Mouse (Mus musculus) right cerebral cortex, postnatal 25 days (tissue): ENCODE measurements at regions not wholly inside any gene's neighbourhood (a gene's known extent, or its start where the extent isn't known, plus 50 kb on each side); places are given as distances from the start of the nearest gene placed in this dataset.

ENCODE experiments used
- DNase-seq: peaks from one replicate; pipeline ENCODE4 v3.0.0; 2022

- DNase-seq: no peak
These were observed 53.7 kb upstream of the Foxb1 start for GRCm38 (mm10) chr9:69814432-69814831.

GRCm38 (mm10) chr9:69823179-69823966, 62.6 kb upstream of the Foxb1 start:
- DNase-seq: peak; percentile 7

GRCm38 (mm10) chr9:69828428-69828827, 67.7 kb upstream of the Foxb1 start:
- no peak for DNase-seq

GRCm38 (mm10) chr9:69835396-69835795, 74.7 kb upstream of the Foxb1 start:
- no peak for DNase-seq

- DNase-seq: no peak
These were observed 78.5 kb upstream of the Foxb1 start for GRCm38 (mm10) chr9:69839198-69839597.

- DNase-seq: no peak
These were observed 84.0 kb upstream of the Foxb1 start for GRCm38 (mm10) chr9:69844712-69845111.

GRCm38 (mm10) chr9:69845210-69845609, 84.5 kb upstream of the Foxb1 start:
- DNase-seq: no peak

- DNase-seq: no peak
These were observed 95.9 kb upstream of the Foxb1 start for GRCm38 (mm10) chr9:69856621-69857020.

- DNase-seq: no peak
These were observed 97.9 kb upstream of the Foxb1 start for GRCm38 (mm10) chr9:69858619-69859018.

- no peak for DNase-seq
These were observed 109.4 kb upstream of the Foxb1 start for GRCm38 (mm10) chr9:69870182-69870581.

GRCm38 (mm10) chr9:69886351-69886750, 102.9 kb upstream of the Bnip2 start:
- no peak for DNase-seq

GRCm38 (mm10) chr9:69898016-69898415, 91.2 kb upstream of the Bnip2 start:
- no peak for DNase-seq

GRCm38 (mm10) chr9:69899371-69899770, 89.9 kb upstream of the Bnip2 start:
- no peak for DNase-seq

- DNase-seq: no peak
These were observed 88.4 kb upstream of the Bnip2 start for GRCm38 (mm10) chr9:69900871-69901270.

GRCm38 (mm10) chr9:69907123-69907945, 81.9 kb upstream of the Bnip2 start:
- no peak for DNase-seq

GRCm38 (mm10) chr9:69910621-69911020, 78.6 kb upstream of the Bnip2 start:
- DNase-seq: no peak

GRCm38 (mm10) chr9:69928126-69928525, 61.1 kb upstream of the Bnip2 start:
- no peak for DNase-seq

- no peak for DNase-seq
These were observed 51.4 kb upstream of the Bnip2 start for GRCm38 (mm10) chr9:69937863-69938262.
